Mouse (Mus musculus) layer of hippocampus, postnatal 10 days (tissue): ENCODE data around the gene Adtrp. TPM values are rescaled to one million over a fixed set of nuclear protein-coding genes. Genes with fewer than 3 reads are reported as not detected.

Source experiments
- total RNA-seq, 2 experiments: library from RNA; stranded (reverse); gene quantifications; 2 replicates each; pipeline ENCODE4 v1.2.3; 2021

The Adtrp gene
- total RNA-seq, 2 experiments from 2014 or later, result 0.46 to 0.69 TPM

Other genes starting within 250 kb of the Adtrp start
- 10 to 100 TPM; 88.5 to 95.5 TPM for gene Tmem170b, start 241.8 kb downstream of the Adtrp start, total RNA-seq
- gene Hivep1, start 204.3 kb upstream of the Adtrp start, total RNA-seq, result 10 to 100 TPM; 40.9 to 44.3 TPM